Mouse (Mus musculus) heart, embryonic 14.5 days (tissue): ENCODE data around the gene Tdpoz3. TPM values are rescaled to one million over a fixed set of nuclear protein-coding genes. Genes with fewer than 3 reads are reported as not detected.
"Not testable (repeated sequence)": the region's sequence is repeated elsewhere in the genome, so short reads cannot be mapped to it uniquely, and the experiment has no call there.

ENCODE experiments used
- ATAC-seq: fragments of 200-750 bp; cut with Nextera tagmentation; 2 replicates; pipeline ENCODE4 v1.8.0; 2017; ENCODE audit warnings: low read depth, moderate TSS enrichment; ENCODE audit not compliant: insufficient number of reproducible peaks, insufficient read depth, low FRiP score
- H3K27ac ChIP-seq, 2 experiments: fragments of 200-500 bp in 1 of 2; fragments of 300-500 bp in 1 of 2; sonication (generic) in 1 of 2; replicated peaks in 1 of 2; 2 replicates each; pipeline ENCODE4 v1.5.1; 2012 to 2014; ENCODE audit warnings: low read depth in 2 of 2, low read length in 2 of 2, control low read depth in 1 of 2, mild to moderate bottlenecking in 1 of 2, mixed read lengths in 1 of 2; ENCODE audit not compliant: control insufficient read depth in 1 of 2, insufficient read depth in 1 of 2
- H3K27me3 ChIP-seq: fragments of 300-500 bp; sonication (generic); 2 replicates; pipeline ENCODE4 v1.6.1; 2014; ENCODE audit warnings: mild to moderate bottlenecking, low read length, control low read depth; ENCODE audit not compliant: control insufficient read depth, insufficient read depth
- H3K36me3 ChIP-seq: fragments of 300-500 bp; sonication (generic); 2 replicates; pipeline ENCODE4 v1.6.1; 2014; ENCODE audit warnings: mild to moderate bottlenecking, control low read depth, low read length, mixed read lengths; ENCODE audit not compliant: control insufficient read depth, insufficient read depth
- H3K4me1 ChIP-seq, 2 experiments: fragments of 200-500 bp in 1 of 2; fragments of 300-500 bp in 1 of 2; sonication (generic) in 1 of 2; 2 replicates each; pipeline ENCODE4 v1.6.1; 2012 to 2014; ENCODE audit warnings: low read length in 2 of 2, control low read depth in 1 of 2, mixed read lengths in 1 of 2; ENCODE audit not compliant: control insufficient read depth in 2 of 2, insufficient read depth in 2 of 2
- H3K4me2 ChIP-seq: fragments of 300-500 bp; sonication (generic); 2 replicates; pipeline ENCODE4 v1.6.1; 2014; ENCODE audit warnings: mild to moderate bottlenecking, low read length
- H3K4me3 ChIP-seq, 2 experiments: fragments of 200-500 bp in 1 of 2; fragments of 300-500 bp in 1 of 2; sonication (generic) in 1 of 2; 2 replicates each; pipeline ENCODE4 v1.5.1; 2012 to 2014; ENCODE audit warnings: low read length in 2 of 2, mild to moderate bottlenecking in 2 of 2, control low read depth in 1 of 2, low read depth in 1 of 2, moderate library complexity in 1 of 2; ENCODE audit not compliant: control insufficient read depth in 1 of 2, insufficient read depth in 1 of 2
- H3K9ac ChIP-seq: fragments of 300-500 bp; sonication (generic); 2 replicates; pipeline ENCODE4 v1.6.1; 2014; ENCODE audit warnings: mild to moderate bottlenecking, low read length
- H3K9me3 ChIP-seq: fragments of 300-500 bp; sonication (generic); 2 replicates; pipeline ENCODE4 v1.6.1; 2016; ENCODE audit warnings: low read length, control low read depth; ENCODE audit not compliant: control insufficient read depth
- WGBS: fragments of 180-500 bp; shearing (Covaris S2); extraction: QIAGEN DNeasy Blood & Tissue Kit; methylation state at CpG from one replicate; pipeline ENCODE4 v1.1.7; 2014; 5-methylcytosine and 5-hydroxymethylcytosine counted together
- polyA plus RNA-seq: library from polyadenylated mRNA; unstranded; fragments of >200 nt; fragmentation: Nextera tagmentation; extraction: Ambion mirVana; gene quantifications from 2 replicates; pipeline ENCODE4 v1.2.1, GENCODE M21; 2014

Tdpoz3 gene
- not detected in 2 replicates for polyA plus RNA-seq

GRCm38 (mm10) chr3:93825720-93826119, at the start of gene Tdpoz3:
Gene Tdpoz3 (plus strand): TSS chr3:93826020.
- not testable (repeated sequence) for H3K27me3 ChIP-seq, ATAC-seq, H3K9ac ChIP-seq, H3K4me3 ChIP-seq, H3K36me3 ChIP-seq, H3K4me2 ChIP-seq, H3K27ac ChIP-seq, H3K4me1 ChIP-seq, H3K9me3 ChIP-seq
- WGBS, result 55% methylated on average over 1 of the region's 1 CpGs

- not testable (repeated sequence) for ATAC-seq, H3K4me3 ChIP-seq, H3K27me3 ChIP-seq, H3K9ac ChIP-seq, H3K36me3 ChIP-seq, H3K27ac ChIP-seq, H3K9me3 ChIP-seq, H3K4me1 ChIP-seq, H3K4me2 ChIP-seq
These were observed 29.7 kb upstream of the Tdpoz3 start, which contains the start of gene Tdpoz4 for GRCm38 (mm10) chr3:93796098-93796497. Gene Tdpoz4 (plus strand): TSS chr3:93796398.

DNA sequence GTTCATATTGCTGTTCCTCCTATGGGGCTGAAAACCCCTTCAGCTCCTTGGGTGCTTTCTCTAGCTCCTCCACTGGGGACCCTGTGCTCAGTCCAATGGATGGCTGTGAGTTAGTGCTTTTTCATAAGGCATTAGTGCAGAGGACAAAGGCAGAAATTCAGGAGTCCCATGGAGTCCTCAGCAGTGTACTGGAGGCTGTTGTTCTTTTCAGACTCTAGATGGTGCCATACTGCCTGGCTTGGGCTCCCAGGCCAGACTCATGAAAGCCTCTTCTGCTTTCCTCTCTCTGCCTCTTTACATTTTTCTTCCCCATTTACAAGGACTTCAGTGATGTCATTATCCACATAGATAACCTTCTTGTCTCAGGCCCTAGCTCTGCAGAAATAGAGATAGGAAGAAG, 12.5 kb upstream of the Tdpoz3 start:
- not testable (repeated sequence) for H3K4me2 ChIP-seq, ATAC-seq, H3K36me3 ChIP-seq, H3K4me3 ChIP-seq, H3K27me3 ChIP-seq, H3K9ac ChIP-seq, H3K4me1 ChIP-seq, H3K27ac ChIP-seq, H3K9me3 ChIP-seq

DNA sequence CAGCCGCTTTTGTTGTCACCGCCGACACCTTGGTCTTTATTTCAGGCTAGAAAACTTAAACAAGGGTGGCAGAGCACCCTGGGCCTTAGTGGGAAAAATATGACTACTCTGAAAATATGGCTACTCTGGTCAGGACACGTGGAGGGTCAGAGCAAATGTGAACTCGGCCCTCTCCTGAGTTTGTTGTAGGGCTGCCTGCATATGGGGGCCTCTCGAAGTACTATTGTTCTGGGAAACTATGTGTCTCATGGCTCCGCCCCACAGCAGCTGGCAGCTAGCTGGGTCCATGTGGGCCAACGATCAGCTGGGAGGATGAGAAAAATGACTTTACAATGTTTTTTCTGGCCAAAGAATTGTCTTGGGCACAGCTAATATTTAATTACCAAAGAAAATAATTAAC, 33.1 kb downstream of the Tdpoz3 start:
- not testable (repeated sequence) for H3K9me3 ChIP-seq, H3K4me2 ChIP-seq, H3K27me3 ChIP-seq, H3K36me3 ChIP-seq, ATAC-seq, H3K4me1 ChIP-seq, H3K27ac ChIP-seq, H3K9ac ChIP-seq, H3K4me3 ChIP-seq
- 73% methylated on average over 8 of the region's 8 CpGs for WGBS

GRCm38 (mm10) chr3:93870635-93871034, 44.8 kb downstream of the Tdpoz3 start:
- not testable (repeated sequence) for H3K4me2 ChIP-seq, H3K4me1 ChIP-seq, H3K9me3 ChIP-seq, H3K27me3 ChIP-seq, ATAC-seq, H3K9ac ChIP-seq, H3K36me3 ChIP-seq, H3K4me3 ChIP-seq, H3K27ac ChIP-seq
- WGBS, result 71% methylated on average over 8 of the region's 8 CpGs

Other genes with a start within 250 kb of the Tdpoz3 start
- gene Tdpoz2, start 173.3 kb upstream of the Tdpoz3 start, polyA plus RNA-seq, result not detected in 2 replicates
- gene Tdpoz1, start 149.7 kb upstream of the Tdpoz3 start, polyA plus RNA-seq, result not detected in 2 replicates
- not detected in 2 replicates for gene Gm37596, start 132.9 kb upstream of the Tdpoz3 start, polyA plus RNA-seq
- gene Gm5773, start 53.0 kb upstream of the Tdpoz3 start, polyA plus RNA-seq, result not detected in 2 replicates
- not detected in 2 replicates for gene Tdpoz4, start 29.6 kb upstream of the Tdpoz3 start, polyA plus RNA-seq
- gene Gm9117, start 117.5 kb downstream of the Tdpoz3 start, polyA plus RNA-seq, result not detected in 2 replicates
- gene Tdpoz5, start 135.3 kb downstream of the Tdpoz3 start, polyA plus RNA-seq, result not detected in 2 replicates
- not detected in 2 replicates for gene Gm9125, start 228.9 kb downstream of the Tdpoz3 start, polyA plus RNA-seq
- gene Gm10697, start 246.6 kb downstream of the Tdpoz3 start, polyA plus RNA-seq, result not detected in 2 replicates